Mouse (Mus musculus): ENCODE results near the gene Gpr108. TPM values are rescaled to one million over a fixed set of nuclear protein-coding genes. Genes with fewer than 3 reads are reported as not detected.

The Gpr108 gene
- total RNA-seq, 2 experiments from 2014 or later = 32.0 to 32.1 TPM

Small RNA genes within 50 kb of the gene (microRNA-seq; reads per million reads assigned to microRNA genes)
- gene Mir6978 (ENCODE audit: borderline number of aligned reads in 2 of 2) = 0 reads per million in 2 experiments

Other genes with a start within 250 kb of the Gpr108 start
- not detected for gene Pspn, start 248.4 kb downstream of the Gpr108 start, total RNA-seq (2021)
- gene Gtf2f1, start 237.2 kb downstream of the Gpr108 start, total RNA-seq (2021) = 10 to 100 TPM; 18.9 to 19.1 TPM
- not detected for gene Gm17949, start 237.0 kb downstream of the Gpr108 start, total RNA-seq (2021)
- gene Khsrp, start 216.9 kb downstream of the Gpr108 start, total RNA-seq (2021) = 10 to 100 TPM; 45.9 to 47.7 TPM
- not detected for gene Slc25a41, start 206.8 kb downstream of the Gpr108 start, total RNA-seq (2021)
- under 1 TPM in 1 of 2 experiments, not detected in 1; 0.35 TPM for gene Crb3, start 189.3 kb downstream of the Gpr108 start, total RNA-seq (2021)
- 10 to 100 TPM; 58.1 to 69.8 TPM for gene Slc25a23, start 188.6 kb downstream of the Gpr108 start, total RNA-seq (2021)
- 1 to 10 TPM; 1.4 to 2.0 TPM for gene Dennd1c, start 169.9 kb downstream of the Gpr108 start, total RNA-seq (2021)
- gene Tubb4a, start 160.7 kb downstream of the Gpr108 start, total RNA-seq (2021) = 1 to 10 TPM; 1.8 to 1.9 TPM
- gene Tnfsf9, start 143.1 kb downstream of the Gpr108 start, total RNA-seq (2021) = under 1 TPM; 0.33 to 0.53 TPM
- gene Cd70, start 98.7 kb downstream of the Gpr108 start, total RNA-seq (2021) = not detected
- gene Tnfsf14, start 54.3 kb downstream of the Gpr108 start, total RNA-seq (2021) = not detected
- gene C3, start 20.3 kb downstream of the Gpr108 start, total RNA-seq (2021) = 10 to 100 TPM; 96.2 to 97.5 TPM
- gene Trip10, start 1.0 kb upstream of the Gpr108 start, total RNA-seq (2021) = 100 to 1,000 TPM; 113 to 124 TPM
- gene Vav1, start 30.7 kb upstream of the Gpr108 start, total RNA-seq (2021) = 1 to 10 TPM; 1.4 to 2.5 TPM
- 10 to 100 TPM in 1 of 2 experiments, 1 to 10 TPM in 1; 7.1 to 14.5 TPM for gene Adgre1, start 110.2 kb upstream of the Gpr108 start, total RNA-seq (2021)